Mouse (Mus musculus) splenic B cell, adult 2 months (primary cell): ENCODE results near the gene Vrk3.

Experiments
- DNase-seq: peaks from one replicate; pipeline ENCODE4 v3.0.0-alpha.2; 2011; ENCODE audit warnings: low read depth, low spot score
- H3K27me3 ChIP-seq: 2 replicates; pipeline ENCODE4 v1.6.1; 2012; ENCODE audit warnings: mild to moderate bottlenecking, low read length, moderate library complexity, mixed read lengths; ENCODE audit not compliant: control insufficient read depth, poor library complexity, insufficient read depth, severe bottlenecking
- H3K36me3 ChIP-seq: 2 replicates; pipeline ENCODE4 v1.6.1; 2012; ENCODE audit warnings: mild to moderate bottlenecking, low read length, moderate library complexity, mixed read lengths; ENCODE audit not compliant: control insufficient read depth, poor library complexity, insufficient read depth, severe bottlenecking

The Vrk3 gene

GRCm38 (mm10) chr7:44818164-44818563 is 70.0 kb downstream of the Vrk3 start:
- DNase-seq: no peak
- H3K36me3 ChIP-seq: no peaks in the 10 kb centered on the region

DNA sequence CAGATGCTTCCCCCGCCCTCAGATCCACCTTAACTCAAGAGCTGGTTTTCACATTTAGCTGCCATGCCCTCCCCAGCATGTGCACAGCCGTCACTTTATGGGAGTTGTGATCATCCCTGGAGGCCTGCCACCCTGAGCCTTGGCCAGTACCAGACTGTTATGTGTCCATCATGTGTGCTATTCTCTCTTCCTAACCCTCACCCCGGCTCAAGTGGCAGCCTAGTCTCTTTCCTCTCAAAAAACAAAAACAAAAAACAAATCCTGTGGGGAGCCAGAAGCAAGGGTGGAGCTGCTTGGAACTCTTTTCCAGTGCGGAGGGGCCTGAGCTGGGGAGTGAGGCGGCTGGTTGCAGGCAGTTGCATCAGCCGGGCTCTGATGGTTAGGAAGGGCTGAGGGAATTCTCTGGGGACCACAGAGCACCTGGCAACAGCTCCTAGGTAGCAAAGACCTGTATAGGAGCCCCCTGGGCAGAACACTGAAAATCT is 70.6 kb downstream of the Vrk3 start:
- Histone ChIP-seq H3K27me3 (no peaks in the 10 kb centered on the region), H3K36me3 (no peaks in the 10 kb centered on the region)
- DNase-seq: no peak

More at GRCm38 (mm10) chr7:44818164-44818563, 70.0 kb downstream of the Vrk3 start:
- no peaks in the 10 kb centered on the region for H3K27me3 ChIP-seq

GRCm38 (mm10) chr7:44819391-44819790 is 71.2 kb downstream of the Vrk3 start:
- no peak for DNase-seq

GRCm38 (mm10) chr7:44819863-44820262 is 71.7 kb downstream of the Vrk3 start:
- Histone ChIP-seq H3K36me3 (no peaks in the 10 kb centered on the region), H3K27me3 (no peaks in the 10 kb centered on the region)
- no peak for DNase-seq

More at GRCm38 (mm10) chr7:44819391-44819790, 71.2 kb downstream of the Vrk3 start:
- no peaks in the 10 kb centered on the region for H3K36me3 ChIP-seq
- H3K27me3 ChIP-seq: no peaks in the 10 kb centered on the region

GRCm38 (mm10) chr7:44820525-44820924 is 72.3 kb downstream of the Vrk3 start:
- no peak for DNase-seq
- Histone ChIP-seq H3K27me3 (no peaks in the 10 kb centered on the region), H3K36me3 (no peaks in the 10 kb centered on the region)

- Histone ChIP-seq H3K27me3 (no peaks in the 10 kb centered on the region), H3K36me3 (no peaks in the 10 kb centered on the region)
- peak; percentile 57 for DNase-seq
Measured at GRCm38 (mm10) chr7:44821666-44822448, 73.6 kb downstream of the Vrk3 start.

DNA sequence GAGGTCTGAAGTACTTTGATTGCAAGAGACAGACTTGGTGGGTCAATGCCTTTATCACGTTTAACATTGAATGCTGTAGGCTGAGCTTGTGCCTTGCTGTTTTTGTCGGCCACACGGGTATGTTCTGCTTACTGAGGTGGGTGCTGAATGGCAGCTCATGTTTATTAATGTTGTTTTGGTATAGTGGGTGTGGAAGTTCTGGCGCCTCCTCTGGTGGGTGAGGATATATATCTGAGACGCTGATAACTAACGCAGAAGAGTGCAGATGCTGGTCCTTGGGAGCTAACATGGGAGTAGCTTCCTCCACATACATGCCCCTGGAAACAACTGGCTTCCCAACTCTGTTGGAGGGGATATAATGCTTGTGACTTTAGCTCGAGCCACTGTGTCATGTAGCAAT is 75.2 kb downstream of the Vrk3 start:
- Histone ChIP-seq H3K27me3 (no peaks in the 10 kb centered on the region), H3K36me3 (no peaks in the 10 kb centered on the region)
- peak; percentile 64 for DNase-seq

- no peaks in the 10 kb centered on the region; the same call in 1 of the 2 replicates for H3K36me3 ChIP-seq
- no peaks in the 10 kb centered on the region for H3K27me3 ChIP-seq
- DNase-seq: peak; percentile 89
Measured at GRCm38 (mm10) chr7:44824872-44825271, 76.7 kb downstream of the Vrk3 start.

DNA sequence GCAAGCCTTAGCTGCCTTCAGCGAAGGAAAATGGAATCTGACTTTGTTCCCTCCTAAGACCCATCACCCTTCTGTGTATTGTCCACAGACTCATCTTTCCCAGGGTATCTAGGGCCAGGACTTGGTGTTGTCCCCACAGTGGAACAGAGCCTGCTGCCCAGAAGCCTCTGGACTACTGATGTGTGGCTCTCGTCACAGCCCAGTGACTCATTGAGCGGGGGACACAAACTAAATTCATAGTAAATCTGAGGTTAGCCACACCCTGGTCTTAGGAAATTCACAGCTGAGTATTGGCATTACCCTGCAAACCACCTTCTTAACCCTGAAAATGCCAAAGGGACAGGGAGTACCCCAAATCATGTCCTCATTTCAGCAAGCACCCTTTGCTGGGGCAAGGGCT is 78.6 kb downstream of the Vrk3 start:
- Histone ChIP-seq H3K27me3 (no peaks in the 10 kb centered on the region), H3K36me3 (peaks cover 5% of the 10 kb centered on the region)
- no peak for DNase-seq
